Mouse (Mus musculus): ENCODE measurements around the gene Gm30083. TPM values are rescaled to one million over a fixed set of nuclear protein-coding genes. Genes with fewer than 3 reads are reported as not detected.
A peak's percentile ranks its signal among the peaks of the same experiment; 100 is the strongest.

Gm30083 gene
- not detected for total RNA-seq (2021)
- long read RNA-seq, experiment 1, result 0 reads
- long read RNA-seq, experiment 2, result 0 reads

DNA sequence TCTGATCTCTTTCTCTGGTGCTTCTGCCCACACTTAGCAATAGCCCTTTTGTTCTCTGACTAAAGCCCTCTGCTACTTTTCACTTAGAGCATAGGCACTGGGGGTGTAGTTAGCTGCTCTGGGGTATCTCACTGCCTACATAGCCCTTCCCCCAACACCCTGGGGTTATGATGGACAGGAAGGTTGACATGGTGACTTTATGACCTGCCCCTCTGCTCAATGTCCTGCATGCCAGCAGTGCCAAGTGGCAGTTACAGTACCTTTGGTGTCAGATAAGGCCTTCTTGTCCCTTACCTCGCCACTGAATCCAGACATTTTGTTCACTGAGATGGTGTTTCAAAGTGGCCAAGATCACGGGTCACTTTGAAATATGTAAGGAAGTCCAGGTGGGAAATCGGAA, at the start of gene Gm30083:
Gene Gm30083, minus strand, starts transcription at position 120 of the 400 bp plus-strand sequence.
- DNase-seq (ENCODE audit: low spot score in 2 of 2), result no peak

DNA sequence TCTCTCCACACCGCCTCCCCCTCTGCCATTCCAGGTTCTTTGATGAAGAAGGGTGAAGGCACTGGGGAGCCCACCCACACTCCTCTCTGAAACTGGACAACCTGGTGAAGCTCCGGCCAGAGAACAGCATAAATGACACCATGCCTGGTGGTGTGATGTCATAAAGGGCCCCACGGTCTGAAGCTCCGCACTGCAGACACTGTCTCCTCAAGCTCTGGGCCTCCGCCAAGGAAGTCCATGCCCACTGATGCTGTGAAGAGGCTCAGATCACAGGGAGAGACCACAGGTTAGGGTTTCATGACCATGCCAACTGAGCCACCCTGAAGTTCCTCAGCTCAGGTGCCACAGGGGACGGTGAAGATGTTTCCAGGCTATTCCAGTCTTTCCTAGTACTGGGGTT, 37.5 kb upstream of the Gm30083 start, which contains the start of gene Antxrl:
Gene Antxrl, plus strand, starts transcription at position 192 of the 400 bp plus-strand sequence.
- DNase-seq (ENCODE audit: low spot score in 2 of 2), result no peak

DNA sequence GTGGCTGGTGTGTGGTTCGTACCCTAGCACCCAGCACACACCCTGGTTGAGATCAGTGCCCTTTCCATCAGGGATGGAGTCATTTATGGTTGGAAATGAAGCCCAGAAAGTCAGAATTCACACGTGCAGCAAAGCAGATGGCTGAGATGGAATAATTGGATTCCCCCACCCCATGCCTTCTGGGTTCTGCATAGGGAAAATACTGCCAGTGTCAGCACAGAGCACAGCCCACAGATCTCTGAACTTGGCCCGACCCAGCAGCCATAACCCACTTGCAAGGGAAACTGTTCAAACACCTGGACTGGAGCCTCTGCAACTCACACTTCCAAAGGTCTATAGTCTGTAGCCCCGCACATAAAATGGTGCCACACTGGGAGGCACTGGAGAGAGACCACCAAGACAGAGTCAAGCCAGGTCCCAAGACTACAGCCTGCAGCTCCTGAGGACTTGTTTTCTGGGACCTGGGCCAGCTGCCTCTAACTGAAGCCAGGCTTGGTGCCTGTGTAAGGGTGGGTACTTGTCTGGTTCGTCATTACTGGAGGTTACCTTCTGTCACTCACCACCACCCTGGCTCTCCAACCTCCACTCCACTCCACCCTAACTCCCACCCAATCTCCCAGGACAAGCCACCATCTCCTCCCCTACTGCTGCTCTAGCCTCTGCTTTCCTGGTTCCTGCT, 35.3 kb upstream of the Gm30083 start:
- DNase-seq (ENCODE audit: low spot score in 2 of 2), result peak; percentile 6 to 43

DNA sequence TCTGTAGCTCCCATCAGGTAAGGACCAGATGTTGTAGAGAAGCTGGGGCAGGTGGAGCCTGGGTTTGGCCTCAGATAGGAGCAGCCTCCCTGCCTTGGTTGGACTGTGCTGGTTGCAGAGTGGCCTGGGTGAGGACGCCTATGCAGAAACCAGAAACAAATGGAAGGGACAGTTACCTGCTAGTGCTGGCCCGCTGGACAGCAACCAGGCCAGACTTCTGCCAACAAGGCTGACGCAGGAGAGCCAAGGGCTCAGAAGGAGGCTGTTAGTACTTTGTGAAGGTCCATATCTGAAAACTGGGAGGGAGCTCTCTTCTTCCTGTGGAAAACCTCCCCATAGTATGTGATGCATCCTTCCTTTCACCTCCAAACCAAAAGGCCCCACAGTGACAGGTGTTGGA, 28.4 kb upstream of the Gm30083 start:
- DNase-seq (ENCODE audit: low spot score in 2 of 2), result no peak

DNA sequence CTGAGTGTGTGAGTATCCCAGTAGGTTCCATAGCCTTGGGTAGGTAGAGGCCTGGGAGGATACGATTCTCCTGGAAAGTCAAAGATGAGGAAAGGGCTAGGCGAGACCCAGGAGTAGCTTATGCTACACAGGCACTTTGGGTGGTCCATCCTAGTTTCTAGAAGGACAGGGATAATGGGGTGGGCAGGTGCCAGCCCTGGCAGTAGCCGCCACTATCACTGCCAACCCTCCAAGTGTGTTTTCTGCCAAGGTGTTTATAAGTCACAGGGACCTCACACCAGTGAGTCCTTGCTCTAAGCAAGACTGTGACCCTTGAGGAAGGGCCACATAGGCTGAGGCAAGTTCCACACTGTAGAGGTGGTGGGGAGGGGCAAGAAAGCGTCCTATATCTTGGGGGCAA, 26.3 kb upstream of the Gm30083 start:
- no peak for DNase-seq (ENCODE audit: low spot score in 2 of 2)

DNA sequence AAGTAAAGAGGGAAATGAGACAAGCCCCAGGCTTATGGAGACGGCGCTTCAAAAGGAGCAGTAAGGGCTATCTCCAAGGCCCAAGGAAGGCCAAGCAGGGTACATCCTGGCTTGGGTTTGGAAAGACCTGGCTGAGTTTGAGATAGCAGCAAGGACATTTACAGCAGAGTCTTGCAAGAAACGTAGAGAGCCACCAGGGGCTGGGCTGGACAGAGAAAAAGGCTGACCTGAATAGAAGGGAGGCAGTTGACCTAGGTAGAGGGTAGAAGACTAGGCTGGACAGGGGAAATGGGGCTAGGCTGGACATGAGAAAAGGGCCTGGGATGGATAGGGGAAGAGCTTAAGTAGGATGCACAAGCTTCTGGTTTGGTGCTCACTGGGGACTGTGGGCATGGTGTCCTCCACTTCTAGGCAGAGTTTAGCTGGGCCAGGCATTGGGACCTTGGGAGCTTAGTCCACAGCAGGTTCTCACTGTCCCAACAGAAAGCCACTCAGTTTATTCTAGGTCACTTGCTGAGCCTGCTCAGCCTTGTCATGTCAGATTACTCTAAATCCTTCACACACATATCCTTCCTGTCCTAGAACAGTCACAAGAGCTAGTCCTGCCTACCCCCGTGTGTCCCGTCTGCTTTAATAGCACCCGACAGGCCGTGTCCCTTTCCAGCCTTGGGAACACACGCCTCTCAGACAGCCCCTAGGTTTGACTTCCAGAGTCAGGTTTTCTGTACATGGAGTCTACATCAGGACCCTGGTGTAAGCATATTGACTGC, 19.0 kb upstream of the Gm30083 start:
- no peak for DNase-seq (ENCODE audit: low spot score in 2 of 2)

DNA sequence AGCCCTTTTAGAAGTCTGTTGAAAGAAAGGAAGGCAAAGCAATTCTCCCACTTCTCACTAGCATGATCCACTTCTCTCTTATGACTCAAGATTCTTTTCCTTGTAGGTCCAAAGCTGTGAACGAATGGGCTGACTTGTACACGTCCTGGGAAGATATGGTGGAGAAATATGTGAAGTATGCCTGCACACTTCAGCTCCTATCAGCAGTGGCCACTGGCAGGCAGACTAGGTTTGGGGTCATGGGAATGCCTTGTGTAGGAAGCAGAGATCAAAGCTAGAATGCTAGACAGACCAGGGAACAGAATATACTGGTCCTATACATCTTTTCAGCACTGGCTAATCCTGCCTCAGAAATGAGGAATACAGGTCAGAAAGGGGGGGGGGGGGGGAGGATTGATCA, 11.7 kb upstream of the Gm30083 start:
- DNase-seq (ENCODE audit: low spot score in 2 of 2), result no peak

DNA sequence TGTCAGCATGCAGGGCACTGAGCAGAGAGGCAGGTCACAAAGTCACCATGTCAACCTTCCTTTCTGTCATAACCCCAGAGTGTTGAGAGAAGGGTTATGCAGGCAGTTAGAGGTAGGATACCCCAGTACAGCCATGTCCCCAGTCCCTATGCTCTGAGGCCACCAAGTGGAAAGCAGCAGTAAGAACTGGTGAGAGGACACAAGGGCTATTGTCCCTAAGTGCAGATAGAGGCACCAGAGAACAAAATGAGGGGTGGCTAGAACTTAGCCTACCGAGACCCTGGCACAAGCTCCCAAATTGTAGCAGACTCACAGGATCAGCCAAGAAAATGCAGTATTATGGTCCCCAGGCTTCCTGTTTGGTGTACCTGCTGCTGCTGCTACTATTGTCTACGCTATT, 2.0 kb upstream of the Gm30083 start:
- no peak for DNase-seq (ENCODE audit: low spot score in 2 of 2)

DNA sequence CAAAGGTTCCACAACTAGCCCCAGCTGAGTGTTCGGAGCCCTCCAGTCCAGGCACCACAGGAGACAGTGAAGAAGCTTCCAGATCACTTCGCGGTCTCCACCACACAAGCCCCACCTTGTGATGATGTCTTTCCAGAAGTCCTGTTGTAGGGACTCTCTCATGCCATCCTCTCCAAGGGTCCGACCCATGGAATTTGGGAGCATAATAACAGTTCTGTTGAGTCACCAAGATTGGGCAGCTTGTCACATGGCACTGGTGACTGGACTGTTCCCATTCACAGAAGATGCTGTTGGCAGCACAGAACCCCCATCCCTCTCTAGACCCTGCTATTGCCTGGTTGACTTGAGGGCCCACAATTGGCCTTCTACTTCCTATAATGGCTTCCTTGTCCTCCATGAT, 1.4 kb upstream of the Gm30083 start, which contains the start of gene Gm5460:
Gene Gm5460, plus strand, starts transcription at position 378 of the 400 bp plus-strand sequence.
- no peak for DNase-seq (ENCODE audit: low spot score in 2 of 2)

DNA sequence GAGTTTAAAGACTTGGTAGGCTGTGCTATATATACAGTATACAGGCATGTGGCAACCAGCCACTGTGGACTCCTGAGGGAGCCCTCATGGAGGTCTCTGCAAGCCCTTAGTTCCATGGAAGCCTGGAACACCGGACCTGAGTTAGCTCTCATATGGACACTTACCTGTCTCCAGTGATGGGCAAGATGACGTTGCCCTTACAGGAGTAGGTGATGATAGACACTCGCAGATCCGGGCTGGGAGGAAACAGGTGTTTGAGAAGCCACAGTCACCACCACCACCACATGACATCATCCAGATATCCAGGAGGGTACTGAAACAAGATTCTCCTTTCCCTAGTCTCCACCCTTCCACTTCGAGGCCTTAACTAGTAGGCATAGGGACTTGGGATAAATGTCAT, 12.6 kb downstream of the Gm30083 start:
- no peak for DNase-seq (ENCODE audit: low spot score in 2 of 2)

DNA sequence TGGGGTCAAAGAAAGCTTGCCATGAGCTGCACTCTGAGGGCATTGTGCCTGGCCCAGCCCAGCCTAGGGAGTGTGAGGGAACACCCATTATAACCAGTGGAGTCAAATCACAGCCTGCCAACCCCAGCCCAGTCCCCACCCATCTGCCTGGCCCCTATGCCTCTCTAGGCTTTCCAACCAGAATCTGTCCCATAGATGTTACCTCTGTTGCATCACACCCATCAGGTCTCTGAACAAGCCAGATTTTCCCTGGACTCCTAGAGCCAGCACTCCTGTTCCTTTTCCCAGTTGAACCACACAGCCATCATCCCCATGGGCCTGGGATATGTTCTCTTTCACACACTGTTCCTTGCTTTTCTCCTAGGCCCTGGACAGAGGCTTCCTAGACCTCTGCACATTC, 13.5 kb downstream of the Gm30083 start:
- DNase-seq (ENCODE audit: low spot score in 2 of 2), result no peak

DNA sequence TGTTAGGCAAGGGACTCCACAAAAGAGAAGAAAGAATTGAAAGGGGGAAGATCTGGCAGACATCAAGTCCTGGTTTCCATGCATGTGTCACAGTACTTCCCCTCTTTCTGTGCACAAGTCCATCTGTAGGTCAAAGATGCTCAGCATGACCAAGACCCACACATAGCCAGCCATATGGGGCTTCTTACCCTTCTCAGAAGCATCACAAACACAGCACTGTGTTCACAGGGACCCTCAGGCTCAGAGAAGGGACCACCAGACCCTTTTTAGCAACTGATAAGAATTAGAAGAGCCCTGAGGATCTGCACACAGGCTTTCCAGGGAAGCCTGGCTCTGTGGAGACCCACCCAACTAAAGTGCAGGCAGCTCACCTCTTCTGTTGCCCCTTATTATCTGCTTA, 14.9 kb downstream of the Gm30083 start:
- no peak for DNase-seq (ENCODE audit: low spot score in 2 of 2)

DNA sequence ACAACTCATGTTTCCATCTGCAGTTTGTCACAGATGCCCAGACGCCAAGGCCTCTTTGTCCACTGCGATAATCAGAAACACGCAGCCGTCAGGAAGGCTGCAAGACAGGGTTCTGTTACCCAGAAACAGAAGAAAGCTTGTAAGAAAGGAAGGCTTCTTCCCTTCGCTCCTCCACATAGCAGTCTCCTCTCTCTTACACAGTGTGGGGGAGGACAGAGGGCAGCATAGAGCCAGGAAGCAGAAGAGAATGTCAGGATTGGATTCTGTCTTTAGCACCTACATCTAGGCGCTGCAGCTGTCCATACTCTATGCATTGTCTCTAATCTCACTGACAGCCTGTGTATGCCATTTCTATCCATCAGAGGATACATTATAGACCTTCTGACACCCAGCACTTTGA, 17.6 kb downstream of the Gm30083 start:
- no peak for DNase-seq (ENCODE audit: low spot score in 2 of 2)

DNA sequence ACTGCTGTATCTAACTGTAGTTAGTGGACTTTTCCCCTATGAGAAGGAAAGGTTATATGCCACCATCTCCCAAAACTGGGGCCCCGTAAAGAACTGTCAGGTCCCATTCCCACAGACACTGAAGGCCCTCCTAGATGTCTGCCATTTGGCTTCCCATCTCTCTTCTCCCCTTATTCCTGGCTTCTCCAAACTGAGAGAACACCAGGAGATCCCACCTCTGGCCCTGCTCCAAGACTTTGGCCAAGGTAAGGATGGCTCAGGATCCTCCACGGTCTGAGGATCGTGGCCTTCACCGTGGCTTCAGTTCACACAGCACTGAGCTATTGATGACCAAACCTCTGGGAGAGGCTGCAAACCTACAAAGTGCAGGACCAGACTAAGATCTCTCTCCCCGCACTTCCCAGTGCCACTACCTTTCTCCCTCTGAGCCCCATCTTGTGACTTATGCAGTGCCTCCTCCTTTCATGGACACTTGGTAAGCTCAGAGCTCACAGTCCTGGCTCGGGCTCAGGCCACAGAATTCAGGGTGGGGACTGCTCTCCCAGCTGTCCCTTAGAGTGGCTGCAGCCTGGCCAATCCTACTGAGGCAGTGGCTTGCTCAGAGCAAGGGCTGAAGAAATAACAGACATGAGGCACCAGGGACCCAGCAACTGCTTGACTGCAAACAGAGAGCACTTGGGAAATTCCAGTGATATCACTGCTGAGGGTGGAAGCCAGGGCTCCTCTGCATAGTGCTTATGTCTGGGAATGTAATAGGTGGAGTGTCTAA, 21.3 kb downstream of the Gm30083 start:
- DNase-seq (ENCODE audit: low spot score in 2 of 2), result no peak

DNA sequence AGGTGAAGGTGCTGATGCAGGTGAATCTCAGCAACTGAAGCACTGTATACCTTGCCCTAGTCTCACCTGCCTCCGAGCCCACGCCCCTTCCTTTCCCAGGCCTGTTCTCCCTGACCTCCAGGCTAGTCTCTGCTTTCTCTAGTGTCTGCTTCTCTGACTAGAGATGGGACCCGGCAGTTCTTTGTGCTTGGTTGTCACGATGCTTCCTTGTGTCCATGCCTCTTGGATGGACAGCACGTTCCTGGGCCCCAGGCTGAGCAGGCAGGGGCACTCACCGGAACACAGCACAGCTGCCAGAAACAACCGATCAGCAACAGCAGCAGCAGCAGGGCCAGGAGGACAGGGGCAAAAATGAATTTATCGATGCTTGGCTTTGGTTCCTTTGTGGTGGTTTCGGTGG, 21.9 kb downstream of the Gm30083 start:
- DNase-seq (ENCODE audit: low spot score in 2 of 2), result no peak

DNA sequence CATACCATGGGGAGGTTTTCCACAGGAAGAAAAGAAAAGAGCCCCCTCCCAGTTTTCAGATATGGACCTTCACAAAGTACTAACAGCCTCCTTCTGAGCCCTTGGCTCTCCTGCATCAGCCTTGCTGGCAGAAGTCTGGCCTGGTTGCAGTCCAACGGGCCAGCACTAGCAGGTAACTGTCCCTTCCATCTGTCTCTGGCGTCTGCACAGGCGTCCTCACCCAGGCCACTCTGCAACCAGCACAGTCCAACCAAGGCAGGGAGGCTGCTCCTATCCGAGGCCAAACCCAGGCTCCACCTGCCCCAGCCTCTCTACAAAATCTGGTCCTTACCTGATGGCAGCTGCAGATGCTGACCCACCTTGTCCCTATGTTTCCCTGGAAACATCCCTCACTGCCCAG, 23.0 kb downstream of the Gm30083 start:
- no peak for DNase-seq (ENCODE audit: low spot score in 2 of 2)

DNA sequence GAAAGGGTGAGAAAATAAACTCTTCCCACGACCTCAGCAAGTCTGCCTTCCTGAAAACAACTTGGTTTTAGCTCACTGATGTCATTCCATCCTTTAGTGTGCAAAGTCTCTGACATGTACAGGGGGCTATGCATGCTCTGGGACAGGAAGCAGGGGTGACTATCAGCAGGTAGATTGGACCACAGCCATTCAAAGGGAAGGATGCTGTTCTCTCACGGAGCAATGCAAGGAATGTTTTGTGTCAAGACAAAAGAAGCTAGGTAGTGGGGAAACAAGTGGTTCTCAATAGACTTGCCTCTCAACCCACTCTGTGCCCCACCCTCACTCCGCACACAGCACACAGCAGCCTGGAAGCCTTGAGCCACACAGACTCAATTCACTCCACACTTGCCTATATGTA, 25.8 kb downstream of the Gm30083 start:
- DNase-seq (ENCODE audit: low spot score in 2 of 2), result no peak

DNA sequence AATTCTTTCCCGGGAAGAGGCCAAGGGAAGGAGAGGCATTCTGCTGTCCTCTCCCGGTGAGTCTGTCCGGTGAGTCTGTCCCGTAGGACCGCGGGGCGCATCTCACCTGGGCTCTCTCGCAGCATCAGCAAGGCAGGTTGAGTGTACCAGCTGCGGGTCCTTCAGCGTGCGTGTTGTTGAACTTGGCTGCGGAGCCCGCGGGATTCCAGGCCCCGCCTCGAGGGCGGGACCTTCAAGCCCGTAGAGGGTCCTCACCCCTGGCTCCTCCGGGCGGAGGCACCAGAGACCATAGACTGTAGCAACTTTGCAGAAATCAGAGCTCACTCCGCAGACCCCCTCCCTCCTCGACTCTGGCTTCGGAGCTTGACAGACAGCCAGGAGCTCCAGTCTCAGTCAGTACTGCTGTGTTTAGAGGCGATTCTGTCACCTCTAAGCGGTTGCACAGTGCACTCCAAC, 36.4 kb downstream of the Gm30083 start, which contains the start of gene Zfp488:
Gene Zfp488, minus strand, starts transcription at position 161 of the 456 bp plus-strand sequence.
- DNase-seq (ENCODE audit: low spot score in 2 of 2), result peak; percentile 14 to 17

DNA sequence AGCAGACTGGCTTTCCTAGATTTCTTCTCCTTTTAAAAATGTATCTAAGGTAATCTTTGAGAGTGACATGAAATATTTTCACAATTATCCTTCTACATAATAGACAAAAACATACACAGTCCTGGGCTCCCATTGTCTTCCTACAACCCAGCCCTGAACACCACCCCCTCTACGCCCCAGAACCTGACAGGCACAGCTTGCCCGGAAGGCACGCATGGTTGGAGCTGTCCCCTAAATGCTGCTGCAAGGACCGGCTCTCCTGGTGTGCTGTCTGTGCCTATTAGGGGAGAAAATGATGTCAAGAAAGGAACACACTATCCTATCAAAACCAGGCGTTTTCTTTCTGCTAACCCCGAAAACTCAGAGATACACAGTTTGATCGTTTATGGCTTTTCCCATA, 37.2 kb downstream of the Gm30083 start:
- DNase-seq (ENCODE audit: low spot score in 2 of 2), result no peak

DNA sequence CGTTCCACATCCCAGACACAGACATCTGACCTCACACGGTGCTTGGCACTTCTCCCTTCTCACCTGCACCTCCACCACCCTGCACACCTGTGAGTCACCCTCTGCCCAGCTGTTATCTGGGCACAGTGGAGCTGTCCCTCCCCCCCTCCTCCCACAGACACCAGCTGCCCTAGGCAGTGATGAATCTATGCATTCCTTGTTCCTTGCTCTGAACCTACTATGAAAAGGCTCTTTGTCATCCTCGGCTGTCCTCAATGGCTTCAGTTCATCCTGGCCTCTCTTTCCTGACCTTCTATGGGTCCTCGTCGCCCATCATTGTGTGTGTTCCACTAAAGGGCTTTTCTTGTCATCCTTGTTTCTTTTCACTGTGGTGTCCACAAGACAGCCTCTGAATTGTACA, 40.2 kb downstream of the Gm30083 start:
- DNase-seq (ENCODE audit: low spot score in 2 of 2), result peak in 1 of 2 experiments; percentile 26

DNA sequence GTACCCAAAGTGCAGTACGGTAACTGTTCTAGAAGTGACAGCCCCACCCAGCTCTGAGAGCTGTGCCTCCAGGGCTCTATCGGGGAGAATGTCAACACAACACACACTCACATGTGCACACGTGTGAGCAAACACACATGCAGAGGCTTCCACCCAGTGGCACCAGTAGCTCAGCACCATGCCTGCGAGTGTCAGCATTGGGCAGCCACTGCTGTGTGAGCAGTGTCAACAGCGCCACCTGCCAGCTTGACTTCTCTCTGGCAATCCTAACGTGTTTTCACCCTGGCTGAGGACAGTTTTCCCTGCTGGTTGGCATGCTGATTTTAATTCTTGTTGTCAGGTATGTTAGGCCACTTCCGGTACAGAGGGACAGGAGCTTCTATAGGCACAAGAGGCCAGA, 42.3 kb downstream of the Gm30083 start:
- DNase-seq (ENCODE audit: low spot score in 2 of 2), result no peak

DNA sequence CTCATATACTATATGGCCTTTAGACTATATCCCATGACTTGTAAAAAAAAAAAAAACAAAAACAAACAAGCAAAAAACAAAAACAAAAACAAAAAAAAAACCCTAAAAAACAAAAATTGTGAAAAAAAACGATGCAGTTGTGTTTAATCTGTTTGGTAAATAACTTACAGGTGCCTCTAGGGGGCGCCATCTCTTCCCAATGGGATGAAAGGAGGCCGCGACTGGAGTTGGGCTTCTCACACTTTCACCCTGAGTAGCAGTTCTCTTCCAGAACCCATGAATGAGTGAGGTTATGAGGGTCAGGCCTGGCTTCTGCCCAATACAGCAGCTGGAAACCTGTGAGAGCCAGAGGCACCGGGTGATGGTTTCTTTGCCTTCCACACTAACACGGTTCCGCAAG, 49.3 kb downstream of the Gm30083 start:
- no peak for DNase-seq (ENCODE audit: low spot score in 2 of 2)

Data from layer of hippocampus, postnatal 14 days (tissue).